Mouse (Mus musculus) induced T-regulatory cell, adult 2 months (primary cell): ENCODE measurements at regions not wholly inside any gene's neighbourhood (a gene's known extent, or its start where the extent isn't known, plus 50 kb on each side); places are given as distances from the start of the nearest gene placed in this dataset.

Source experiments
- DNase-seq: peaks from one replicate; pipeline ENCODE4 v3.0.0-alpha.2; 2012; ENCODE audit warnings: low read depth

DNA sequence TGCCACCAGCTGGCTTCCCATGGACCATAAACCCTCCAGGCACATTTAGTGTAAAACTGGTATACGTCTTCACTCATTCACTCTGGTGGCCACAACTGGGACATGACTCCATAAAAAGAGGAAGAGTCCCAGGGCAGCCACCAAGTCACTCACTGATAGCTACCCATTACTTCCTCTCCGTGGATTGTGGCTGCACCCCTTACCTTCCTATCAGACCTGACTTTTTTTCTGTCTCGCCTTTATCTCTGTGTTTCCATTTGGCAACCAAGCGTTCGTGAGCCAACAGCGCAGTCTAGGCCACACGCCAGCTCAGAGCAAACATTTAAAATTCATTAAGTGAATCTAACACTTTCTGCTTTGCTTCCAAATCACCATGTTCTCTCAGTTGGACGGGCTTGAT, 53.9 kb upstream of the Slc44a1 start:
- DNase-seq = no peak

GRCm38 (mm10) chr4:53384761-53385160, 55.5 kb upstream of the Slc44a1 start:
- peak; percentile 72 for DNase-seq

DNA sequence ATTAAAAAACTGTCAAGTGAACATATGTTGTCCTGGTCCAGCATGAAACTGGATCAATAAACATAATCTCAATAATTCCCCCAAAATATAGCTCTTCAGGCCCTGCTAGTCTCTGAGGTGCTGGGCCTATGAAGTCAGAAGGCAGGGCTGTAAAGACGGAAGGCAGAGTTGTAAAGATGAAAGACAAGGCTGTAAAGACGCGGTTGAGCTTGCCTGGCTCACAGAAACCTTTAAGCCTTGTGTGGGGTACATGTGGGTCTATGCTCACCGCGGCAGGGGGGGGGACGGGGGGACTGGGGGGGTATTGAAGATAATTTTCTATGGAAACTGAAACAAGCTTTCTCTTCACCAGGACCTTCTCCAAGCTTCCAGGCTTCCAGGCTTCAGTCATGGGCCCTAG, 56.1 kb upstream of the Slc44a1 start:
- DNase-seq = no peak

DNA sequence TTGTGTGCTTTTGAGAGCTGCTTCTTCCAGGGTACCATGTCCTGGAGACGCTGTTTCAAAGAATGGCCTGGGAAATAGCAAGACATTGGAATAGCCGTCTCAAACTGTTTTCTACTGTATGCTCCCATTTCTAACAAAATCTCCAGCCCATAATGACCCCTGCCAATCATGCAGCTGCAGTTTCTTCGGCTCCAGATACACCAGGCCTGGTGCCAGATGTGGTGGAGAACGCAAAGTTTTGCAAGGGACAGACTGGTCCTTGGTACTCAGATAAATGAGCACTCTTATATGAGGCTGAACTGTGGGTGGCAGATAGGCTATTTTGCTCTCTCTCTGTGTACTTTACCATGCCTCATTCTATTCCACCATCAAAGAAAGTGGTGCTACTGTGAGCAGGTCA, 58.2 kb upstream of the Slc44a1 start:
- no peak for DNase-seq

DNA sequence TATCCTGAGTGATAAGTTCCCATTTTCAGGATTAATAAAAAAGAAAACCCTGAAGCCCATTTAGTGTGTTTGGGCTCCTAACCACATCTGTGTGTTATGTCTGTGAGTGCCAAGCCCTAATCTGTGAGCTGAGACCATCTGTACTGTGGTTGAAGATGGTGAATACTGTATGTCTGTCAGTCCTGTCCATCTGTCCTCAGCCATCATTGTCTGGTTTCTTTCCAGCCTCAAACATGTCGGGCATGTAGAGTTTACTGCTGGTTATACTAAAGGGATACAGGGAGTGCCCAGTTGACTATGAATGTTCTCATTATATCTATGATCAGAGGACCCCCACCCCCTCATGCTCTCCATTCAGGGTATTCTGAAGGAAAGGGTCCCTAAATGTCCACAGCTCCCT, 60.4 kb upstream of the Slc44a1 start:
- no peak for DNase-seq

DNA sequence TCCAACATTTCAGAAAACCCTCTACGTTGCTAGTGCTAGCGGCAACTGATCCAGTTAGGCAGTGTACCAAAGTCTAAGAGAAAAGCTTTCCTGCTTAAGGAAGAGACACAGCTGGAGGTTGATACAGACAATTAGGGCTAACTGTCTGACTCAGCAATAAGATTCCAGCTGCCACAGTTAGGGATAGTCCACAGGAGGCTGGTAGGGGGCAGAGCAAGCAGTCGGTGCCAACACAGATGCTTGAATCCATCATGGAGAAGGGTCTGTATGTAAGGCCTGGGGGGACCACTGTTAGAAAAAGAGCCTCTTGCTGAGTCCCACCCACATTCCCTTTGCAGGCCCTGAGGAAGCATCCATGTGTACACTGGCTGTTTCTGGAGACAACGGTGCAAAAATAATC, 63.2 kb upstream of the Slc44a1 start:
- no peak for DNase-seq

DNA sequence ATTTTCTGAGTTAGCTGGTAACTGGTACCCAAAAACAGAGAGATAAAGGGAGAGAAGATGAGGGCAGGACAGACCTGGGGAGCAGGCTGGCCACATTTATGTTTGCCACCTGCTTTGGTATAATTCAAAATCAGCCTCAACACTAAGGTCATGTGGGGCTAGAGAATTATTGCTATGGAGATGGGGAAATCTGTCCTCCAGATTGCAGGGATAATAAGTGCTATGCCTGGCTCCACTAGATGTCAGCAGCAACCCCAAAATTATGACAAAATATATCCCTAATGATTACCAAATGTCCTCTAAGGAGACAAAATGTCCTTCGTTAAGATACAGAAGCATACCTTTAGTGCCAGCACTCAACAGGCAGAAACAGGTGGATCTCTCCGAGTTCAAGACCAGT, 83.8 kb upstream of the Slc44a1 start:
- no peak for DNase-seq

GRCm38 (mm10) chr4:53354961-53355360, 85.3 kb upstream of the Slc44a1 start:
- DNase-seq = peak; percentile 6

DNA sequence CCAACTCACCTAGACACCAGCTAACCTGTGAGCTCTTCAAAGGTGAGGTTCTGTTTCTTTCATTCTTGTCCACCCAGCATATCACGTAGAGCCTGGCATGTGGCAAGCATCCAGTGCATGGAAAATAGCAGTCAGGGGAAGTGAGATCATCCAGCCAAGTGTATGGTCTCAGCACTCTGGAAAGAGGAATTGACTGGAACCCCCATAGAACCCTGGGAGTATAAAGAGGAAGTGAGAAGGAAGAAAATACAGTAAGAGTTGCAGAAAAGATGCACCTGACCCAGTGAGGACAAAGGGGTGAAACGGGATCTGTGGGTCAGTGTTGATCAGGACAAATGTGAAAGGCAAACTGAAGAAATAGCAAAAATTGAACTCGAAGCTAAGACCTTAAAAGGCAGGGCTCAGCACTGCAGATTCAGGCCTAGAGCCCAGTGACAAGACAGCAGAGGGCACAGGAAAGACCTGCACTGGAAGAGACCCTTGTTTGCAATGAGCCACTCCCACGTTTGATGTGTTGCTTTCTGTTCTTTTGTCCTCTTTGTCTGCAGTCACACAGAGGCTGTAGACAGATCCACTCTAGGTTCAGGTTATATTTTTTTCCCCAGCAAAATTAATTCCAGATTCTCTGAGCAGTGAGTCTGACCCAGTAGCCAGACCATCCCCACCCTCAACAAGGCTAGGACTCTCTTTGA, 86.7 kb upstream of the Slc44a1 start:
- no peak for DNase-seq

DNA sequence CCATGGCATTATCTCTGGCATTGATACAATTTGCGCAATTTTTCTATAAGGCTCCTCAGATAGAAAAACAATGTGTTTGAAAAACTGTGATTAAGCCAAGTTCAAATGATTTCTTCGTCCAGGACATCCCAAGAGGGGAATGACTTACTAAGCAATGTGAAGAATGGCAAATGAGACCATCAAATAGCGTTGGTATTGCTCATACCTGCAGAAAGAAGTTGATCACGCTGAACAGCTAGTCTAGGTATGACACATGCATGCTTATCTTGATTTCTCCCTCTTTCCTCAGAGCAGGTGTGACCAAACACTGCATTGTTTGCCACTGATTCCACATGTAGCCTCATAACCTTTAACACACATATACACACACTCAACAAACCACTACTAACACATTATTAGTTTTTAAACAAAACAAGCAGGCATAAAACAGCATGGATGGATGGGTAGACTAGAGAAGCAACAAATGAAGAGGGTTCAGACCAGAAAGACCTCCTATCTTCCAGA, 89.1 kb upstream of the Slc44a1 start:
- no peak for DNase-seq

DNA sequence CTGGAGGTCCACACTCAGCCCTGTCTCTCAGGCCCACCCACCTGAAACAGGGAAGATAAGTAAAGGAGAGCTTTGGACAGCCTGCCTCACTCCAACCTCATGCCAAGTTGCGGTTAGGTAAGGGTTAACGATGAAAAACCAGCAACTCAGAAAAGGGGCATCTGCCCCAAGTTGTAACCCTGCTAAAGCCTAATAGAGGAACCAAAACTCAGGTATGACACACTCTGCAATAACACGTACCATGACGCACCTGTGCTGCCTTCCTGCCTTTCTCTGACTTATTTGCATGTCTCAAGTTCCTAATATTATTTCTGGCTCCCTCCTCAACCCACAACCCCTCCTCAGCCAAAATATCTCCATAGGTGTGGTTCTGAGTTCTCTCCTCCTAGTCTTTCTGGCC, 94.9 kb upstream of the Slc44a1 start:
- no peak for DNase-seq

- no peak for DNase-seq
These were observed 95.7 kb upstream of the Slc44a1 start for GRCm38 (mm10) chr4:53344546-53344945.

GRCm38 (mm10) chr4:53341181-53341580, 99.0 kb upstream of the Slc44a1 start:
- DNase-seq = no peak

- DNase-seq = no peak
These were observed 100.1 kb upstream of the Slc44a1 start for GRCm38 (mm10) chr4:53340021-53340667.

GRCm38 (mm10) chr4:53339125-53340020, 100.8 kb upstream of the Slc44a1 start:
- DNase-seq = no peak

DNA sequence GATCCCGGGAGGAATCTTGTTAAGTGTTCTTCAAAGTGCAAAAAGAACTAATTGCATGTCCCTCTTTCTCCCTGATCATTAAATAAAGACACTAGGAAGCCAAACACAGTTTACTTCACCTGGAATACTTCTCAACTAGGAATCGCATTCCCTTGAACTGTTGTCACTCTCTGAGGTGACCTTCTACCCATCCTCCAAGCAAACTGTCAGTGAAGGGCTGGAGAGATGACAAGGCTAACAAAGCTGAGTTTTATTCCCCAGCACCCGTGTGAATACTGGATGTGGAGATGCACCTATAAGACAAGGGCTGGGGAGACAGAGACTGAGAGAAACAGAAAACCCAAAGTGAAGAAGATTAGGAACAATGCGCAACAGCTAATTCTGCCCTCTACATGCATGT, 101.7 kb upstream of the Slc44a1 start:
- no peak for DNase-seq

DNA sequence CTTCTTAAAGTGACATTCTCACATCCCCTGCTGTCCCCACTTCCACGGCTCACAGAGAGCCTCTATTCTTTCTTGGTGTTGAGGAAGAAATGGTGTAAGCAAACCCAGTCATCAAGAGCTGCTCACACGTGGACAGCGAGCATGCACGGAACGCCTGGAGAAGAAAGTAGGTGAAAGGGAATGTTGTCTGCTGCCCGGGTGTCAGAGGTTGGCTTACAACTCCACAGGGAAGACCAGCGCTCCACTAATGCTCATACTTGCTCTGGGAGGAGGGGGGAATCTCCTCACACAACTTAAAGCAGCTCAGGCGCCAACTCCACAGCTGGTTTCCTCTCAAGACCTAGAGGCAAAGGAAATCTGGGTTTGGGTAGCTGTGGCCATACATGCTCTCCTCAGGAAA, 102.4 kb upstream of the Slc44a1 start:
- DNase-seq = no peak

DNA sequence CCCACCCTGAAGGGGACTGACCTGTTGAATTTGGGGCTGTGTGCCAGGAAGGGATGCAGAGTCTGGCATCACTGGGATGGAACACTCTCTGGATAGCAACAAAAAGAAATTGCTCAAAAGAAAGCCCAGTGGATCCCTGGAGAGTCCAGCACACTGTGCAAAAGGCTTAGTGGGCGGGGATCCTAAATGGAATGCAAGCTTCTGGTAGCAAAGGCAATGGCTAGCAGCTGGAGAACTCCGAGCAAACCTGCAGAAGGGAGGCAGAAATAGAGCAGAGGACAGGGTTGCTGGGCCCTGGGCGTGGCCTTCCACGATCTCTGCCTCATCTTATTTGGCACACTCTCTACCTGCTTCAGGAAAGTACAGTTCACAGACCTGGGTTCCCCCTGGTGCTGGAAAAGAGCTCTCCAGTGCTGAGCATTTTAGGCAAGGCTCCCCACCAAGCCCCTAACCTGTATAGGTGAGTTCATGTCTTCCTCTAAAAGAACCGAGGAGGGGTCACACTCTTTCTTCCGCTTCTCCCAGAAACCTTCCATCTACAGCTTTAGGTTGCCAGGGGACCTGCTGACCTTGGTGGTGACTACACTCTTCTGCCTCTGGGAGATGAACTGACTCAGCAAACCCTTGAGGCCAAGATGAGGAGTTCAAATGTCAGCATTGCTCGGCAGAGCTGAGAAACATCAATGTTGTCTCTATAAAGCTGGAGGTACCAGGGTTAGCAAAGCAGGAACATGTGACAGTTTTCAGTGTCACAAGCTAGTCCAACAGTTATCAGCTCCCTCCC, 112.6 kb upstream of the Slc44a1 start:
- no peak for DNase-seq

- no peak for DNase-seq
These were observed 116.4 kb upstream of the Slc44a1 start for GRCm38 (mm10) chr4:53323838-53324237.

- DNase-seq = peak; percentile 9
These were observed 117.0 kb upstream of the Slc44a1 start for GRCm38 (mm10) chr4:53323195-53323594.

GRCm38 (mm10) chr4:53322484-53322883, 117.7 kb upstream of the Slc44a1 start:
- no peak for DNase-seq
